In the genomic region with DNA sequence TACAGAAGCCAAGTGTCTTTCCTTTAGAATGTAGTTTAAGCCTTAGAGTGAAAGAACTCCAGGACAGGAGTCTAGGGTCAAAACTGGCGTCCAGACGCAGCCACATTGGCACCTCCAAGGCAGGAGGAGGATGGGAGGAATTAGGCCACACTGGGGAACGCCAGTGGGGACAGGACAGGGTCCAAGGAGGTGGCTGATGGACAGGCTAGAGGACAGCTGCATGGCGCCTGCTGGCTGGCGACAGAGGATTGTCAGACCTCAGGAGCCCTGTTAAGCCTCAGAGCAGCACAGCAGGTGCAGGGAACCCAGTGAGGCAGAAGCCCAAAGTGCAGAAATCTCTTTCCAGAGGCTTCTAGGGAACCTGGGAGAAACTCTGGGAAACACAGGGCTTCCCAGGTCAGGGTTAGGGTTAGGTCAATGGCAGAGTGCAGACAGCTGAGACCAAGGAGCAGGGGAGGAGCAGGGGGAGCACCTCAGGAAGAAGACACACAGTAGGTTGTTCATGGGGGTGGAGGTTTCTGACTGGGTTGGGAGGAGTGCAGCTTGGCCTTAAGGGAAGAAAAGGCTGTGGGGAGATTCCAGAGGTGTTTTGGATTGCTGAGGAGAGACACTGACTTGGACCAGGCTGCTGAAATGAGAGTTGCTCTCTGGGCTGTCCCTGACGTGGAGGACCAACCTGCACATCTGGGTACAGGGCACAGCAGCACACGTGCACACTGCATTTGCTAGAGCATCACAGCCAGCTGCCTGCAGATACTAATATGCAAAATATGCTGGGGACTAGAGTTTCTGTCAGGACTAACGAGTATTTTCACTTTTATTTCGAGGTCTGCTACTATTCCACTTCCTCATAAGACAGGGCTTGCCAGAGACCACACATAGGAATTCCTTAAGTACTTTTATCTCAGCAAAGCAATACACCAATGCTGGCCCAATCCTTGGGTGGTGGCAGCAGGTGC, we compare ENCODE assay signal across 1 mouse cellular context.
TF ChIP-seq lines count a peak whose summit lies in the region.

No protein-coding gene starts in this region.

TF ChIP-seq in CH12.LX, 34 proteins besides CTCF, POLR2A, EP300 and RAD21 (continued from another document):
- TF ChIP-seq HCFC1 (IDR thresholded peaks at IDR 0.05; ENCODE audit: low read depth, low read length): no peak
- no peak for TF ChIP-seq GABPA (IDR thresholded peaks at IDR 0.05; ENCODE audit: insufficient replicate concordance, low read depth, low read length)
- TF ChIP-seq ZKSCAN1 (IDR thresholded peaks at IDR 0.05; ENCODE audit: borderline replicate concordance, low read depth, low read length): peak; percentile 91
- no peak for TF ChIP-seq PAX5 (IDR thresholded peaks at IDR 0.05; ENCODE audit: low read length)
- TF ChIP-seq CHD2 (IDR thresholded peaks at IDR 0.05; ENCODE audit: low read length): 0 out of 2 replicates have a peak, but pooled peaks have one; percentile 28
- no peak for TF ChIP-seq KAT2A (IDR thresholded peaks at IDR 0.05; ENCODE audit: insufficient replicate concordance, low read length)
- TF ChIP-seq IRF4 (IDR thresholded peaks at IDR 0.05; ENCODE audit: low read depth, low read length): peak; percentile 85
- peak; percentile 22; the same call in 1 of the 2 replicates for TF ChIP-seq USF2 (conservative IDR thresholded peaks at IDR 0.05; ENCODE audit: low read depth, low read length)
- no peak for TF ChIP-seq ZNF384 (IDR thresholded peaks at IDR 0.05; ENCODE audit: low read depth, low read length)
- peak; percentile 65; the same call in 1 of the 2 replicates for TF ChIP-seq MEF2A (IDR thresholded peaks at IDR 0.05; ENCODE audit: borderline replicate concordance, low read depth, low read length)
- no peak for TF ChIP-seq ZMIZ1 (IDR thresholded peaks at IDR 0.05; ENCODE audit: low read depth, low read length)
- TF ChIP-seq SMC3 (IDR thresholded peaks at IDR 0.05; ENCODE audit: low read depth, low read length): no peak
- peak; percentile 96 for TF ChIP-seq MYC (IDR thresholded peaks at IDR 0.05; ENCODE audit: low read depth, low read length)
- peak; percentile 59 for TF ChIP-seq ELF1 (IDR thresholded peaks at IDR 0.05; ENCODE audit: low read depth, low read length)
- no peak for TF ChIP-seq UBTF (IDR thresholded peaks at IDR 0.05; ENCODE audit: low read depth, low read length)
- TF ChIP-seq MAZ (IDR thresholded peaks at IDR 0.05; ENCODE audit: low read depth, low read length): no peak
- no peak for TF ChIP-seq NELFE (IDR thresholded peaks at IDR 0.05; ENCODE audit: low read depth, low read length)
- peak; percentile 98 for TF ChIP-seq TCF12 (IDR thresholded peaks at IDR 0.05; ENCODE audit: low read depth, low read length)
- peak; percentile 85 for TF ChIP-seq SIN3A (IDR thresholded peaks at IDR 0.05; ENCODE audit: low read length)
- peak; percentile 94 for TF ChIP-seq MXI1 (IDR thresholded peaks at IDR 0.05; ENCODE audit: low read depth, low read length)
- no peak for TF ChIP-seq ZC3H11A (IDR thresholded peaks at IDR 0.05; ENCODE audit: low read depth, low read length)
- no peak for TF ChIP-seq TBP (conservative IDR thresholded peaks at IDR 0.05; ENCODE audit: low read depth, low read length)
- no peak for TF ChIP-seq USF1 (IDR thresholded peaks at IDR 0.05; ENCODE audit: low read depth, low read length)
- TF ChIP-seq RCOR1 (conservative IDR thresholded peaks at IDR 0.05; ENCODE audit: low read depth, low read length): peak; percentile 78; the same call in 1 of the 2 replicates
- TF ChIP-seq JUND (conservative IDR thresholded peaks at IDR 0.05; ENCODE audit: low read depth, low read length): no peak; the same call in 1 of the 2 replicates
- TF ChIP-seq E2F4 (IDR thresholded peaks at IDR 0.05; ENCODE audit: insufficient replicate concordance, low read depth, low read length): no peak
